Mouse (Mus musculus) olfactory bulb, adult 2 months (tissue): ENCODE data around the gene Asb2. TPM values are rescaled to one million over a fixed set of nuclear protein-coding genes. Genes with fewer than 3 reads are reported as not detected.

Experiments used
- H3K27ac ChIP-seq: fragments of 200-500 bp; 2 replicates; pipeline ENCODE4 v1.5.1; 2012; ENCODE audit warnings: low read depth, low read length; ENCODE audit not compliant: insufficient read depth
- H3K4me1 ChIP-seq: fragments of 200-500 bp; 2 replicates; pipeline ENCODE4 v1.6.1; 2012; ENCODE audit warnings: low read length; ENCODE audit not compliant: control insufficient read depth, insufficient read depth
- H3K4me3 ChIP-seq: fragments of 200-500 bp; 2 replicates; pipeline ENCODE4 v1.5.1; 2012; ENCODE audit warnings: mild to moderate bottlenecking, low read depth, low read length, moderate library complexity; ENCODE audit not compliant: insufficient read depth
- CTCF ChIP-seq: fragments of 200-500 bp; IDR thresholded peaks from 2 replicates; pipeline ENCODE4 v1.5.1; 2012; ENCODE audit warnings: low read depth, mild to moderate bottlenecking, low read length, moderate library complexity; ENCODE audit not compliant: insufficient read depth
- POLR2A ChIP-seq: fragments of 200-500 bp; IDR thresholded peaks from 2 replicates; pipeline ENCODE4 v1.6.1; 2012; ENCODE audit warnings: mild to moderate bottlenecking, low read depth, low read length, moderate library complexity; ENCODE audit not compliant: insufficient read depth
- WGBS: fragments of 180-500 bp; shearing (Covaris S2); methylation state at CpG from one replicate; pipeline ENCODE4 v1.1.7; 2018; 5-methylcytosine and 5-hydroxymethylcytosine counted together
- polyA plus RNA-seq: library from polyadenylated mRNA; stranded (reverse); fragments of >200 nt; gene quantifications from 2 replicates; pipeline ENCODE4 v1.2.4, GENCODE M21; 2012; ENCODE audit warnings: low replicate concordance; ENCODE audit not compliant: missing spikeins, insufficient read depth, insufficient read length

Asb2 gene
- polyA plus RNA-seq, 1 experiment = not detected

DNA sequence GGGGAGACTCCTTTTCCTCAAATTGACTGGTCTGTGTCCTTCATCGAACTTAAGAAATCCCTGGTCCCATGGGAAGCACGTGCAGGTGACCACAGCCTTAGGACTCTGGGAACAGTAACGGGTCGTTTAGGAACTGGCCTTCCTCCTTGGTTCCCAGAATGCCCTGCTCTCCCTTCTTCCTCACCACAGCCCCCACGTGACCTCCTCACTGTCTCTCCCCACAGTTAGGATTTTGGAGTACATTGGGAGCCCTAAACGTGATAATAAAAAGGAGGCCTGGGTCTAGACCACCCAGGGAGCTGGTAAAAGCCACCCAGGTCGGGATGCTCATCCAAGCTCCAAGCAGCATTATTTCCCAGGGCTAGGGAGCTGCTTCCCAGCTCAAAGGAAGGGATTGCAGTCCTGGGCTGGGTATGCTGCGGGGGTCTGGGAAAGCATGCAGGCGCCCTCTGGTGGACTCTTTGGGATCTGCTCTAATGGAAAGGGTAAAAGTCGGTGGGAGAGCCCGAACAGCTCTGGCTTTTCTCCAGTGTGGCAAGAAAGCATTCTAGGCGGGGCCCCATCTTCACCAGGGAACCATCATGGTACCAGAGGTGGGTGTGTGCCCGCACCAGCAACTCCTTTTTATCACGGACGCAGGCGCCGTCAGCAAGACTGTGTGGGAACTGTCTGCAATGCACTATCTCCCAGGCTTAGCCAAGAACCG, 12.0 kb upstream of the Asb2 start:
- Histone ChIP-seq H3K4me3 (no peak overlapping the region), H3K27ac (no peak overlapping the region), H3K4me1 (peaks cover 6% of the 10 kb centered on the region)
- 24% methylated on average over 18 of the region's 18 CpGs for WGBS
- TF ChIP-seq CTCF (peak; percentile 60), POLR2A (no peak)

DNA sequence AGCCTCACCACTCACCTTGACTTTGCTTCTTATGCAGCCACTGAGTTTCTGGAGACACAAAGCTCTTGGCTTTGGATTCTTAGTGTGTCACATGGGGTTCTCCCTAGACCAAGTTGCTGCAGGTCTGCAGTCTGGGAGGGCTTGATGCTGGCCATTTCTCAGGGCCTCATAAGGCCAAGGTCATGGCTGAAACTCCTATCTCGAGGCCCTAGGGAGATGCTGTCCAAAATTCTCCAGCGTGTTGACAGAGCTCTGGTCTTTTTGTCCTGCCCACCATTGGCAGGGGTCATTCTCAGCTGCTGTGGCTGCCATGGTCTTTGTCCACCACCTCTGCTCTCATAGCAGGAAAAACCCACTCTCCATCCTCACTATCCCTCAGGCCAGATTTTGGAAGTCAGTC, 11.4 kb upstream of the Asb2 start:
- WGBS = 87% methylated on average over 2 of the region's 2 CpGs
- H3K4me1 ChIP-seq = peaks cover 6% of the 10 kb centered on the region
- no peak overlapping the region for H3K27ac ChIP-seq
- H3K4me3 ChIP-seq = no peak overlapping the region
- TF ChIP-seq CTCF (no peak), POLR2A (no peak)

DNA sequence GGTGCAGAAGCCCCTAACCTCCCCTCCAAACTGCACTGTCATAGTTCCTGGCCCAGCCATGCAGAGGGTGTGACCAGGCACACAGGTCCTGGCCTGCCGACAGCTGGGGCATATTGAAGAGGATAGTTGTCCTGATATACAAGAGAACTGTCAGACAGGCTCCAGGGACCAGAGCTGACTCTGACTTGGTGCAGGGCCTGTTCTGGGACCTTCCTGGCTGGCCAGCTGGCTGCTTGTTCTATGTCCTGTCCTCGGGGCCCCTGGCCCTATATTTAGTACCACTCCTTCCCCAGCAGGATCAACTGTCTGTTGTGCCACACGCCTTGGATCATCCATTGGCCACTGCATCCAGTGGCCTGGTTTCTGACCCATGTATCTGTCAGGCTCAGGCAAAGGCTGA, 6.5 kb upstream of the Asb2 start:
- 91% methylated on average over 3 of the region's 3 CpGs for WGBS
- H3K4me1 ChIP-seq = peaks cover 18% of the 10 kb centered on the region
- TF ChIP-seq POLR2A (no peak), CTCF (no peak)
- H3K27ac ChIP-seq = no peak overlapping the region
- no peak overlapping the region for H3K4me3 ChIP-seq

DNA sequence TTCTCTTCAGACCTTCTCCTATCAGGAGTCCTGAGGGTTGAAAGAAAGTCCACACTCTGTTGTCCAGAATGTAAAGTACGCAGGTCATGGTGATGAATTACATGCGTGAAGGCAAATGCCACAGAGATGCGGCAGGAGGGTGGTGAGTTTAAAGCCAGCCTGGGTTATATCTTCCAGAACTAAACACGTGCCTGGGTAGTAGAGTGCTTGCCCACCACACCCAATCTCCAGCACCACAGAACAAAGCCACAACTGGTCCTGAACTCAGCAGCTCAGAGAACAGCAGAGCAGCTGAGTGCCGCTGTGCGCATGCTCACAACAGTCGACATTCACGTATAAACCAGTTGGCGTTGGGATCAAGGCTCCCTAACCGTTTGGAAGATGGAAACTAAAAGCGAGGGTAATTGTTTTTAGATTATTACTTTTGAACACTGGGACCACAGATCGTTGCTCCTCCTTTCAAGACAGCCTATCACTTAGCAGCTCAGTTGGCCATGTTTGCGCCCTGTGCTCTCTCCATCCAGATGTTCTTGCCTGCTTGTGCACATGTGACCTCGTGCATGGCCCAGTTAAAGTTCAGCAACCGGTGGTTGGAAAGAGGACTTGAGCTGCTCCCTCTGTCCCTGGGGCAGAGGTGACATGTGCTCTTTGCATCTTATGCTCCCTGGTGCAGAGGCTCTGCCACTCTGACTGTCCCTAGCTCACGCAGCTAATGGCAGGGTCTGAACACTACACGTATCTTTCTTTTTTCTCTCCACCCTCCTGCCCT, 5.9 kb upstream of the Asb2 start:
- TF ChIP-seq CTCF = no peak
- TF ChIP-seq POLR2A = no peak
- peaks cover 18% of the 10 kb centered on the region for H3K4me1 ChIP-seq
- no peak overlapping the region for H3K27ac ChIP-seq
- no peak overlapping the region for H3K4me3 ChIP-seq
- WGBS = 87% methylated on average over 17 of the region's 17 CpGs

DNA sequence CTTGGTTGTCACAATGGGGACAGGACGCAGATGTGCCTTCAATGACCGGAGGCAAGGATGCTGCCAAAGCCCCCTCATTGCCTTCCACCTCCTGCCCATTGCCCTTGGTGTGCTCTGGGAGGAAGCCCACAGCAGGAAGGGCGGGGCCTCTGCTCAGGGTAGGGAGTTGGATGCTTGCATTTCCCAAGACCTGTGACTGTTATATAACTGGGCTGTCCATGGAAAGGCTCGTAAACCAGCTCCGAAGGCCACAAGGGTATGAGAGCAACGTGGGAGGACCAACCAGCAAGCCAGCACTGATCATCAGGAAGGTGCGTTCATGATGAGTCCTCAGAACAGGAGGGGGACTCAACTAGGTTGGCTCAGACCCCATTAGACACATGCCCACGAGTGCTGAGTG, 5.0 kb upstream of the Asb2 start:
- Histone ChIP-seq H3K4me1 (peaks cover 18% of the 10 kb centered on the region), H3K4me3 (no peak overlapping the region), H3K27ac (no peak overlapping the region)
- WGBS = 85% methylated on average over 8 of the region's 8 CpGs
- TF ChIP-seq POLR2A (no peak), CTCF (no peak)

DNA sequence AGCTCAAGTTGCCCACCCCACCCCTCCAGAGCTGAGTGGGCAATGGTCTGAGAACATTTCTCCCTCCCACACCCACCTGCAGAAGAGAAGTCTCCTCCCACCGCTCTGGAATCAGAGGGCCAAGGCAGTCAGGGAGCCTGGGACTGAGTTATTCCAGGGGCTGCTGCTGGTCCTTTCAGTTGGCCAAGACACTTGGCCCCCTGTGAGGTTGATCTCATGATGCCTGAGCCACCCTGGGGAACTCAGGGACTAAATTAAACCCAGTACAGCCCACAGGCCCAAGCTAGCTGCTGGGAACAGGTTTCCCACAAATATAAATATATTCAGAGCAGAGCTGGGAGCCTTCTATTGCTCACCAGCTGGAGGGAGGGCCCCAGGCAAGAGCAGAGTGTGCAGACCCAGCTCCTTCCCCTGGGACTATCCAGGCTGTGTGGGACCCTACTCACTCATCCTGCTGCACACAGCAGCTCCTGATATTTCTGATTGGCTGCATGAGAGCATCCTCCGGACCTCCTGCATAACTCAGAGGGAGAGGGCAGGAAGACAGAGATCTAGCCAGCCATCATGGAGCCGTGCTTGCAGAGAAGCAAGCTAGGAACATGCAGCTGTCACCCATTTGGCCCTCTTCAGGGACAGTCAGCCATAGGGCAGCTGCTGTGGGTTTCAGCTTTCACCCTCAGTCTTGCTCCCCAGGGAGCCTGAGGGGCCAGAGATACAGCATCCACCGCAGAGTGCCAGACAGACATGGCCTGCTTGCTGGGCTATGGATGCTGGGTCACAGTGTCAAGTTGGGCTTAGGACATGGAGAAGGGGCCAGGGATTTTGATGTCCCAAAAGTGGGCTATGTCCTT, 3.4 kb upstream of the Asb2 start:
- no peak overlapping the region for H3K27ac ChIP-seq
- WGBS = 69% methylated on average over 4 of the region's 4 CpGs
- no peak for TF ChIP-seq POLR2A
- no peak for TF ChIP-seq CTCF
- peaks cover 18% of the 10 kb centered on the region for H3K4me1 ChIP-seq
- H3K4me3 ChIP-seq = no peak overlapping the region

DNA sequence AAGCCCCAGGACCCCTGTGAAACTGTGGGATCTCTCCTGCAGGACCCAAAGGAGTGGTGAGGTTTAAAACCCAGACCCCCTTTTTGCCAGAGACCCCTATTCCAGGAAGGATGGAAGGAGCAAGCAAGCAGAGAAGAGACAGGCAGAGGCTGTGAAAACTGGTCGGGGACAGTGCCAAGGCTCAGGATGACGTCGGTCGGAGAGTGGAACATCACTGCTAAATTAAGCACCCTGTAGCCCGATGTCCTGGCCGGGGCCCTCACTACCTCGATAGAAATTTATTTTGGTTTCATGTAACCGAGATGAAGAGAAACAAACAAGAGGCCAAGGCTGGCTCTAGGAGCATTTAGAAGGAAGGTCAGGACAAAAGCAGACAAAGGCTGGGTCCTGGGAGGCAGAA, 2.4 kb upstream of the Asb2 start:
- TF ChIP-seq CTCF (no peak), POLR2A (no peak)
- peaks cover 22% of the 10 kb centered on the region for H3K4me1 ChIP-seq
- no peak overlapping the region for H3K27ac ChIP-seq
- H3K4me3 ChIP-seq = no peak overlapping the region
- 73% methylated on average over 8 of the region's 8 CpGs for WGBS

DNA sequence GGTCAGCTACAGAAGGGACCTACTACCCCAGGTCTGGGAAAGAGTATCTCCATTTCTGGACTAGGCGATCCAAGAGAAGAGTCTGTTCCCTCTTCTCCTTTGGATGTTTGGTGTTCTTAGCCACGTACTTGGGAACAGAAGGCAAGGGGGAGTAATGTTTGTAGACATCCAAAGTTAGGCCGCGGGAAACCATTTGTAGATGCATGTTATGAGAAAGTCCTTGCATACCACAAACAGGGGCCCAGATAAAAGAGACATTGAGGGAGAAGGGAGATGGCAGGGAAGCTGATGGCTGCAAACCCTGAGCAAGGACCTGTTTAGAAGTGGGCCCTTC, 581 bp upstream of the Asb2 start:
- Histone ChIP-seq H3K27ac (no peak overlapping the region), H3K4me3 (no peak overlapping the region), H3K4me1 (peaks cover 22% of the 10 kb centered on the region)
- WGBS = 90% methylated on average over 4 of the region's 4 CpGs
- TF ChIP-seq CTCF (no peak), POLR2A (no peak)

DNA sequence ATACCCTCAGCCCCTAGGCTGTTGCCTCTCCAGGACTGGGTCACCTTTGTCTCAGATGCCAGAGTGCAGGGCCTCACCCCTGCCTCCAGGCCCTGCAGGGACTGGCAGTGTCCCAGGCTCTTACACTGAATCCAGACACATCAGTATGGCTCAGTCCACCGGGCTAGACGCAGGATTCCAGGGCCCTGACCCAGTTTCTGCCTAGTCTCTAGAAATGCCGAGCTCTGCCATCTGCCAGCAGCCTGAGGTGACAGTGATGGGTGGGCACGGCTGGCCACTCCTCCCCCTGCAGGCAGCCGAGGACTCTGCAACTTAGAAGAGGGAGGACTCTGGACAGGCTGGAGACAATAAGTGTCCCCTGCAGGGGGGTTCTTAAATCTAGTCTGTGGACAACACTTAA, 2.3 kb downstream of the Asb2 start:
- 31% methylated on average over 5 of the region's 5 CpGs for WGBS
- Histone ChIP-seq H3K4me1 (peaks cover 9% of the 10 kb centered on the region), H3K27ac (no peak overlapping the region), H3K4me3 (no peak overlapping the region)
- no peak for TF ChIP-seq CTCF
- no peak for TF ChIP-seq POLR2A
